ENCODE assay signal across 24 mouse cellular contexts in genomic region chr1:158218750-158219149, GRCm38 (mm10).
DNase-seq lines count a peak whose midpoint lies in the region; ATAC-seq and TF ChIP-seq lines count a peak whose summit lies in the region.
"Had no signal": no experiment of that assay in that cellular context is flagged by ENCODE, and none has a peak within 500 bp of the region (broad histone marks: within the 10 kb centered on the region; RNA-seq: fewer than 3 reads in every experiment).

No protein-coding gene starts in this region.

- H3K79me2 ChIP-seq in MEL (ENCODE audit: control insufficient read depth, insufficient read depth, low read length, poor library complexity) = no peaks in the 10 kb centered on the region

- peak overlapping the region; percentile 14; the same call in 1 of the 2 replicates for H3K9ac ChIP-seq in MEL (ENCODE audit: control insufficient read depth, low read depth, low read length, poor library complexity, severe bottlenecking)
- no peak overlapping the region for H3K9ac ChIP-seq in kidney, embryonic 14.5 days (ENCODE audit: low read depth, low read length)
- H3K9ac ChIP-seq: embryonic facial prominence, embryonic 13.5 days; embryonic facial prominence, embryonic 15.5 days; forebrain, embryonic 12.5 days had no signal

- peaks cover 0 to 42% of the 10 kb centered on the region in 2 experiments; a peak in 2 of 4 replicates for H3K36me3 ChIP-seq in MEL (ENCODE audit: control insufficient read depth in 1 of 2, insufficient read depth in 2 of 2, low read length in 2 of 2)
- H3K36me3 ChIP-seq in kidney, embryonic 14.5 days (ENCODE audit: control insufficient read depth, insufficient read depth, low read length) = no peaks in the 10 kb centered on the region
- H3K36me3 ChIP-seq: embryonic facial prominence, embryonic 13.5 days; embryonic facial prominence, embryonic 15.5 days; forebrain, embryonic 10.5 days; forebrain, embryonic 12.5 days had no signal

- no peak for TF ChIP-seq POLR2A in MEL (IDR thresholded peaks at IDR 0.05; ENCODE audit: control insufficient read depth in 1 of 2, insufficient read depth in 1 of 2, low read depth in 1 of 2, low read length in 2 of 2, poor library complexity in 1 of 2)

- peaks cover 13 to 38% of the 10 kb centered on the region in 2 experiments for H3K4me1 ChIP-seq in MEL (ENCODE audit: control insufficient read depth in 1 of 2, insufficient read depth in 2 of 2, low read length in 2 of 2)
- peaks cover 3% of the 10 kb centered on the region; the same call in 1 of the 2 replicates for H3K4me1 ChIP-seq in kidney, embryonic 14.5 days (ENCODE audit: control insufficient read depth, insufficient read depth, low read length)
- H3K4me1 ChIP-seq: embryonic facial prominence, embryonic 15.5 days had no signal

- no peak for TF ChIP-seq RAD21 in MEL (IDR thresholded peaks at IDR 0.05; ENCODE audit: low read depth, low read length)

- 65% methylated on average over 1 of the region's 1 CpGs for WGBS in kidney, embryonic 14.5 days

- DNase-seq in MEL (ENCODE audit: low read depth, low spot score) = no peak
- DNase-seq in left cerebral cortex, adult 8-10 months (ENCODE audit: low spot score in 2 of 2) = no peak
- DNase-seq: adrenal gland, adult 8-10 months; adrenal gland, postnatal 14 days; adrenal gland, postnatal 36 days; cerebellum, adult 11-12 months; cerebellum, adult 2 months; cerebellum, adult 9-10 months; cerebellum, postnatal 10 days; cerebellum, postnatal 25 days; embryo, embryonic 11 days had no signal

- H3K4me3 ChIP-seq in MEL (ENCODE audit: control insufficient read depth in 1 of 2, insufficient read depth in 1 of 2, low read depth in 2 of 2, low read length in 2 of 2) = no peak overlapping the region
- H3K4me3 ChIP-seq in kidney, embryonic 14.5 days (ENCODE audit: low read length) = no peak overlapping the region
- H3K4me3 ChIP-seq: embryonic facial prominence, embryonic 13.5 days; embryonic facial prominence, embryonic 15.5 days; forebrain, embryonic 10.5 days; forebrain, embryonic 12.5 days had no signal

- H3K27me3 ChIP-seq in MEL (ENCODE audit: control insufficient read depth in 1 of 2, insufficient read depth in 2 of 2, low read length in 2 of 2) = no peaks in the 10 kb centered on the region
- H3K27me3 ChIP-seq in kidney, embryonic 14.5 days (ENCODE audit: control insufficient read depth, insufficient read depth, low read length) = no peaks in the 10 kb centered on the region
- H3K27me3 ChIP-seq: embryonic facial prominence, embryonic 13.5 days; embryonic facial prominence, embryonic 15.5 days; forebrain, embryonic 12.5 days had no signal

- peak; percentile 53 to 67 for TF ChIP-seq EP300 in MEL (IDR thresholded peaks at IDR 0.05; ENCODE audit: low read depth in 1 of 2, low read length in 2 of 2)

- H3K4me2 ChIP-seq in kidney, embryonic 14.5 days (replicated peaks; ENCODE audit: low read depth, low read length) = no peak overlapping the region
- H3K4me2 ChIP-seq: embryonic facial prominence, embryonic 13.5 days; embryonic facial prominence, embryonic 15.5 days; forebrain, embryonic 12.5 days had no signal

- ATAC-seq in common myeloid progenitor, adult 5-6 weeks (replicated peaks; ENCODE audit: low read depth, poor library complexity, severe bottlenecking) = peak; percentile 17; the same call in 1 of the 2 replicates
- ATAC-seq in erythroid progenitor cell, adult 5-6 weeks (replicated peaks; ENCODE audit: low FRiP score, poor library complexity, severe bottlenecking) = peak; percentile 36; the same call in 1 of the 2 replicates
- ATAC-seq in megakaryocyte-erythroid progenitor cell, adult 5-6 weeks (replicated peaks; ENCODE audit: low FRiP score, low TSS enrichment, poor library complexity, severe bottlenecking) = peak; percentile 47
- no peak for ATAC-seq in megakaryocyte, adult 5-6 weeks (ENCODE audit: poor library complexity, severe bottlenecking)
- no peak for ATAC-seq in kidney, embryonic 14.5 days (ENCODE audit: low FRiP score, low TSS enrichment)
- ATAC-seq: activated CD4-positive, CD25-positive, alpha-beta regulatory T cell, adult 4 months; forebrain, embryonic 14.5 days; forebrain, embryonic 16.5 days; Patski had no signal

- no peak for TF ChIP-seq CTCF in MEL (IDR thresholded peaks at IDR 0.05 in 2 of 3, conservative IDR thresholded peaks at IDR 0.05 in 1 of 3; ENCODE audit: control insufficient read depth in 1 of 3, insufficient read depth in 1 of 3, low read depth in 2 of 3, low read length in 3 of 3, poor library complexity in 1 of 3, severe bottlenecking in 1 of 3)

- peak overlapping the region; percentile 97 for H3K27ac ChIP-seq in MEL (ENCODE audit: control insufficient read depth, low read depth, low read length)
- H3K27ac ChIP-seq in kidney, embryonic 14.5 days (ENCODE audit: low read depth, low read length) = no peak overlapping the region
- H3K27ac ChIP-seq: embryonic facial prominence, embryonic 13.5 days; embryonic facial prominence, embryonic 15.5 days; forebrain, embryonic 10.5 days; forebrain, embryonic 12.5 days had no signal

- no peaks in the 10 kb centered on the region for H3K9me3 ChIP-seq in MEL (replicated peaks; ENCODE audit: insufficient read depth, low read length)
- H3K9me3 ChIP-seq in kidney, embryonic 14.5 days (ENCODE audit: control insufficient read depth, low read length) = no peaks in the 10 kb centered on the region
- H3K9me3 ChIP-seq: embryonic facial prominence, embryonic 13.5 days; embryonic facial prominence, embryonic 15.5 days; forebrain, embryonic 10.5 days; forebrain, embryonic 12.5 days had no signal

TF ChIP-seq in MEL, 35 proteins besides CTCF, POLR2A, EP300 and RAD21:
- TF ChIP-seq ETS1 (IDR thresholded peaks at IDR 0.05; ENCODE audit: low read depth, low read length) (0 out of 2 replicates have a peak, but pooled peaks have one; percentile 29), GATA1 (IDR thresholded peaks at IDR 0.05; ENCODE audit: low read depth, low read length) (peak; percentile 73), TAL1 (IDR thresholded peaks at IDR 0.05; ENCODE audit: low read length) (no peak; the same call in 1 of the 2 replicates), MYC (IDR thresholded peaks at IDR 0.05; ENCODE audit: low read depth, low read length) (no peak), MAFK (IDR thresholded peaks at IDR 0.05; ENCODE audit: borderline replicate concordance, low read depth, low read length) (0 out of 2 replicates have a peak, but pooled peaks have one; percentile 30), BHLHE40 (IDR thresholded peaks at IDR 0.05; ENCODE audit: borderline replicate concordance, low read depth, low read length) (peak; percentile 54; the same call in 1 of the 2 replicates), MAZ (IDR thresholded peaks at IDR 0.05; ENCODE audit: low read depth, low read length) (peak; percentile 56), ZKSCAN1 (IDR thresholded peaks at IDR 0.05; ENCODE audit: low read depth, low read length) (no peak), TBP (IDR thresholded peaks at IDR 0.05; ENCODE audit: low read depth, low read length) (no peak), RCOR1 (IDR thresholded peaks at IDR 0.05; ENCODE audit: low read depth, low read length) (peak; percentile 73; the same call in 1 of the 2 replicates), TCF12 (IDR thresholded peaks at IDR 0.05; ENCODE audit: low read depth, low read length) (peak; percentile 67), ZMIZ1 (IDR thresholded peaks at IDR 0.05; ENCODE audit: low read depth, low read length) (0 out of 2 replicates have a peak, but pooled peaks have one; percentile 20), ZNF384 (IDR thresholded peaks at IDR 0.05; ENCODE audit: low read depth, low read length) (0 out of 2 replicates have a peak, but pooled peaks have one; percentile 9)

Comparison
In these comparisons a context has a peak if more than half of its experiments do, and no peak if none do; other contexts are left out.
1. ATAC-seq: peak in common myeloid progenitor, adult 5-6 weeks (single experiment), erythroid progenitor cell, adult 5-6 weeks (single experiment) and megakaryocyte-erythroid progenitor cell, adult 5-6 weeks (single experiment); none in megakaryocyte, adult 5-6 weeks (single experiment) and kidney, embryonic 14.5 days (single experiment).